Mouse (Mus musculus): ENCODE measurements around the gene Zscan2.

Zscan2 gene

DNA sequence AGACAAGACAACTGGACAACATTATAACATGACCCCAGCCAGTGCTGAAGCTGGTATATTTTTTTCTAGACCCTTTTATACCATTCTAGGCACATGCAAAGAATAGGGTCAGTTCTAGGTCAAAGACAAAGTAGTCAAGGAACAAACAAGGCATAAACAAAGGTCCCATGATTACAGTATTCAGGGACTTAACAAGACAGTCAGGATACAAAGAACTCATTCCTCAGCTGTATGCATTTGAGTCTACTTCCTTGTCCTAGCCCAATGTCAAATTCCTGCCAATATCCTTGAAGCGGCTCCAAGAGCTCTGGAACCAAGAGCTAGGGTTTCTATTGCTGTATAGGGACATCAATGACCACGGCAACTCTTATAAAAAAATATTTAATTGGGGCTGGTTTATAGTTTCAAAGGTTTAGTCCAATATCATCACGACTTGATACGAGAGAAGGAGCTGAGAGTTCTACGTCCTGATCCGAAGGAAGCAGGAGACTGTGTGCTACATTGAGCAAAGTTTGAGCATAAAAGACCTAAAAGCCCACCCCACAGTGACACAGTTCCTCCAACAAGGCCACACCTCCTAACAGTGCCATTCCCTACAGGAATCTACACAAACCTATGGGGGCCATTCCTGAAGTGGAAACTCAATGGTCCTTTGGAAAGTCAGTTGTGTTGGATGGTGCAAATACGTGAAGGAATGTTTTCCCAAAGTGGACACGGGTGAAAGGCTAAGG, 16.6 kb upstream of the Zscan2 start:
- no peak for DNase-seq (ENCODE audit: low spot score in 2 of 2)

DNA sequence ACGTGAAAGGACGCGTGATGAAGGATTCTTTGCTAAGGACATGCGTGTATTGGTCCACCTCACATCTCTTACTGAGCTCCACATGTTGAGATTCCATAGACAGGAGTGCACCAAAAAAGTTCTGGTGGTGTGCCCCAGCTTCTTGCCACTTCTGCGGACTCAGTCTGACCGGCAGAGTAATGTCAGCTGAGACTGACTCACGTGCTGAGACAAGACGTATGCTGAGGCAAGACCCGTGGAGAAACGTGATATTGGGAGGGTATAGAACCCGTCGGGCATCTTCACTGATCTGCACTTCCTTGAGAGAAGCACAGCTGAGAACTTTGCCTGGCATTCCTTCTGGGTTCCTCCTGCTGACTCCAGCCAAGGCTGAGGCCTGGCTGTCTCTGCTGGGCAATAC, 16.0 kb upstream of the Zscan2 start:
- DNase-seq (ENCODE audit: low spot score in 2 of 2), result no peak

- DNase-seq (ENCODE audit: low spot score in 2 of 2), result no peak
Observed at GRCm38 (mm10) chr7:80845621-80846279, 15.0 kb upstream of the Zscan2 start.

DNA sequence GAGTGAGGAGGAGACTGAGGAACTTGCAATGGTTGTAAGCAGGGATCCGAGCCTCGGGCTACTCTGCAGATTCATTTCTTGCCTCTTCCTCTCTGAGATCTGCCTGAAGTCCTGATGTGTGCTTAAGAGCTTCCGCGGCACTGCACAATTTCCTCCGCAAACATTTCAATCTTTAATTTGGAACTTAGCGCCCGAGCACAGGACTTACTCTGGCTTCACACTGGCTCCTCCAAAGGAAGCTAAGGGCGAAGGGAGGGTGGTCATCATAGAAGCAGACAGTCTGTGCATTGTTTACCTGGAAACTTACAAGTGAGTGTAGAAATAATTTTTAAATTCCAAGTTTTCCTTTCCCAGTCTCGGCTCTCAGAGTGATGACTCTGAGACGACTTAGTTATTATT, 14.4 kb upstream of the Zscan2 start:
- no peak for DNase-seq (ENCODE audit: low spot score in 2 of 2)

DNA sequence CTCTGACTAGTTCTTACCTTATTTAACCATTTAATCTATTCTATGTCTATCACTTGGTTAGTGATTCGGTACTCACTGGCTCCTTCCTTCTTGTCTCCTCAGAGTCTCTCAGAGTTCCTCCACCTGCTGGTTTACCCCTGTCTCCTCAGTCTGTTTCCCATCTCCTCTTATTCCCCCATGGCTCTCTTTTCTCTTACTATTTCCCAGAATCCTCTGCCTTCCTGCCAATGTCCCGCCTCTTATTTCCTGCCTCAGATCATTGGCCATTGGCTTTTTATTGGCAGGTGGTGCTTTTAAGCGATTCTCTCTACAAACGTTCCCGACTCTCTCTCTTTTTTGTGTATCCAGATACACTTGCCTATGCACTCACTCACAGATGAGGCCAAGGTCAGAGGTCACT, 14.0 kb upstream of the Zscan2 start:
- no peak for DNase-seq (ENCODE audit: low spot score in 2 of 2)

DNA sequence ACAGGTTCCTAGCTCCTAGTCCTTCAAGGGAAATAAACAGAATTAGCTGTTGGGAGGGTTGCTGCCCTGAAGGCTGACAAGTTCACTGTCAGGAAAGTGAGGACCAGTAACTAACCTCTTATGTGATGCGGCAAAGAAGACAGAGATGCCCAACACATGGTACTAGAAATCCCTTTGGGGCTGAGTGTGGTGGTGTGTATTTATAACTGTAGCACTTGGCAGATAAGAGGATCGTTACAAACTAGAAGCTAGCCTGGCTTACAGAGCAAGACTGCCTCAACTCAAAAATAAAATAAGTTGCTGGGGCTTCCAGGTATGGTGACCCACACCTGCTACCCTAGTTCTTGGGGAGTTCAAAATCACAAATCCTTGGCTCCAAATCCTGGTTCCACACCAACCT, 11.5 kb upstream of the Zscan2 start:
- no peak for DNase-seq (ENCODE audit: low spot score in 2 of 2)

GRCm38 (mm10) chr7:80849710-80850109, 11.0 kb upstream of the Zscan2 start:
- DNase-seq (ENCODE audit: low spot score in 2 of 2), result peak in 1 of 2 experiments; percentile 36

- DNase-seq (ENCODE audit: low spot score in 2 of 2), result no peak
Observed at GRCm38 (mm10) chr7:80850520-80850919, 10.2 kb upstream of the Zscan2 start.

DNA sequence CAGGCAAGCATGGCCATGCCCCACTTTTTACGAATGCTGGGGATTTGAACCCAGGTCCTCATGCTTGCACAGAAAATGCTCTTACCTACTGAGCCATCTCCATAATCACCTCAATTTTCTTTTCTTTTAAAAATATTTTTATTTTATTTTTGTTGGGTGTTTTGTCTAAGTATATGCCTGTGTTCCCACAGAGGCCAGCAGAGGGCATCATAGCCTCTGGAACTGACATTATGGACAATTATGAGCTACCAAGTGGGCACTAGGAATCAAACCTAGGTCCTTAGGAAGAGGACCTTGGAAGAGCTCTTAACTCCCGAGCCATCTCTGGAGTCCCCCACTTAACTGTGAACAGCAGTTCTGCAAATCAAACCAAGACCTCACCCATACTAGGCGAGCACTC, 7.5 kb upstream of the Zscan2 start:
- DNase-seq (ENCODE audit: low spot score in 2 of 2), result no peak

DNA sequence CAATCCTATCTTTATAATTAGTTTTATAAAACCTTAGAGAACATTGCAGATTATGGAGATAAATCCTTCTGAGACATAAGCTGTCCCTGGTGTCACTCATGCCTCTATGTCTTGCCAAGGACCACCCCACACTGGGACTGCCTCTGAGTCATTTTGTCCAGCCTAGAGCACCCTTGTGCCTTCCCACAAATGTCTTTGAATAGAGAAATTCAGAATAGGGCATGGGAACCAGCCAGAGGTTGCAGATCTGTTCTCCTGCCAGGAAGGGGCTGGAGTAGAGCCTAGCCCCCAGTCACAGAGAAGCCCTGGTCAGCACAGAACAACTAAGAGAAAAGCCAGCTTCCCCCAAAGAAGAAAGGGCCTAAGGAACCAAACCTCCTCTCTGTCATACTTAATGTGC, 5.4 kb upstream of the Zscan2 start:
- no peak for DNase-seq (ENCODE audit: low spot score in 2 of 2)

DNA sequence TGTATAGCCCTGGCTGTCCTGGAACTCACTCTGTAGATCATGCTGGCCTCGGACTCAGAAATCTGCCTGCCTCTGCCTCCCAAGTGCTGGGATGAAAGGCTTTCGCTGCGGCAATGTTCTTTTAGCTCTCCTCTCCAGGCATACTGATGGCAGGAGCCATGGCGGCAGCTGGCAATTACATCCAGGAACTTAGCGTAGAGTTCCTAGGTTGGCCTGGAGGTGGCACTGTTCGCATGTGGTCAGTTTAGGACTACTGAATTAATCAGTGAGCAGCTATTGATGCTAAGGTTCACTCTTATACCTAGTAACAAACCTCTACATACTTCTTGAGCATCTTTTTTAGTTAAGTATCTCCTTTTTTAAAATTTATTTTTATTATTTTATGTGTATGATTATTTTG, 3.5 kb upstream of the Zscan2 start:
- DNase-seq (ENCODE audit: low spot score in 2 of 2), result peak; percentile 63 to 85

- peak; percentile 29 to 69 for DNase-seq (ENCODE audit: low spot score in 2 of 2)
Observed at GRCm38 (mm10) chr7:80860227-80860626, 493 bp upstream of the Zscan2 start.

DNA sequence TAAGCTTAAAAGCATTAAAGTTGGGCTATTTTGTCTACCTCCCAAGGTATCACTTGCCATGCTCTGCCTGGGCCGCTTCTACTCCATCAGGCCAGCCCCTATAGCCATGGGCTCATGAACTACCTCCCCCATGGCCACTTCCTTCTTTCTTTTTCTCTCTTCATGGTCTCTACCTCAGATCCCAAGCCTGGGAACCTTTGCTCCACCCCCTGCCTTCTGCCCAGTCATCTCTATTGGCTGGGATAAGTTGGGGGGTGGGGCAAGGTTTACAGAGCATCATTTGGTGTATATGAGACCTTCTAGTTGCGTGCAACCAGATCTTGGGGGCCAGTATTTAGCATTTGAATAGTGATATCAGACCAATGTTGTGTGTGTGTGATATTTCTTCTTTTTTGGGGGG, 1.8 kb downstream of the Zscan2 start:
- DNase-seq (ENCODE audit: low spot score in 2 of 2), result no peak

DNA sequence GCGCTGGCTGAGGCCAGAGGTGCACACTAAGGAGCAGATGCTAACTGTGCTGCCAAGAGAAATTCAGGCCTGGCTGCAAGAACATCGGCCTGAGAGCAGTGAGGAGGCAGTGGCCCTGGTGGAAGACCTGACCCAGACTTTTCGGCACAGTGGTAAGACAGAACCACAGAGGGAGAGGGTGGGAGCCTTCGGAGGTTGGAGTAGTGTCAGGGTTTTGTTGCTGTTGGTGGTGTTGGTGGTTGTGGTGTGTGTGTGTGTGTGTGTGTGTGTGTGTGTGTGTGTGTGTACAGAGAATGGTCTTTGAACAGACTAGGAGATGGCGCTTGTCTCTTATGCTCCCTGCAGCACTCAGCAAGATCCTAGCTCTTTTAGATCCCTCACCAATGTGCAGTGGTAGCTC, 2.8 kb downstream of the Zscan2 start:
- DNase-seq (ENCODE audit: low spot score in 2 of 2), result no peak

GRCm38 (mm10) chr7:80864151-80864550, 3.4 kb downstream of the Zscan2 start:
- DNase-seq (ENCODE audit: low spot score in 2 of 2), result no peak

DNA sequence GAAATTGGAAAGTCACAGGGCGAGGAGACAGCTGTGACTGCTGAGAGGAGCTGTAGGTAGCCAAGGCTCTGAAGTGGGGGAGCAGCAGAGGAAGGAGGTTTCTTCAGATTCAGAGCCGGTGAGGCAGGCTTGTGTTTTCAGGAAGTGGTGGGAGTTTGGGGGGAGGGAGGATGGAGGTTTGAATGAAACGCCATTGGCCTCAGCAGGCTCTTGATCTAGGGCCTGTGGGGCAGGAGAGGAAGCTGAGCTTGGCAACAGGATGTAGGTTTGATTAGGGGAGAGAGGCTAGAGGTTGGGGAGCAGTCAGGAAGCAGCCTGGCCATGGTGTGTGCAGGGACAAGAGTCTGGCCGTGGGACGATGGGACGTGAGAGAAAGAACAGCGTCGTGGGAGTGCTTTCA, 4.1 kb downstream of the Zscan2 start:
- peak in 1 of 2 experiments; percentile 59 for DNase-seq (ENCODE audit: low spot score in 2 of 2)

- no peak for DNase-seq (ENCODE audit: low spot score in 2 of 2)
Observed at GRCm38 (mm10) chr7:80865521-80865920, 4.8 kb downstream of the Zscan2 start.

- no peak for DNase-seq (ENCODE audit: low spot score in 2 of 2)
Observed at GRCm38 (mm10) chr7:80866514-80867147, 5.9 kb downstream of the Zscan2 start.

- no peak for DNase-seq (ENCODE audit: low spot score in 2 of 2)
Observed at GRCm38 (mm10) chr7:80868686-80869085, 8.0 kb downstream of the Zscan2 start.

DNA sequence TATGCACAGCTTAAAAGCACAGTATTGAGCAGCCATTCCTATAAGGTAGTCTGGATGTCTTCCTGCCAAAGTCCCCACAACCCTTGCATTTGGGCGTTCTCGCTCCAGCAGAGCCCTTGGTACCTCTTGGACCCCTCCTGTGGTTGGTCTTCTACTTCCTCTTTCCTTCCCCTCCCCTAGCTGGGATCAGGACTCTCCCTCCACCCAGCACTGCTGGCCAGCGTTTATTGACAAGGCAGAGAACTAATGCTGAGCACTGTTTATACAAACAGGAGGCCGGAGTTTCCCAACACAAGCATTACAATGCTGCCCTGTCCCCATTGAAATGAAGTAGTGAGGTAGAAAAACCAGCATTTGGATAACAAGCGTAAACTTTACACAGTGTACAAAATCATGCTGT, 12.3 kb downstream of the Zscan2 start:
- DNase-seq (ENCODE audit: low spot score in 2 of 2), result no peak

DNA sequence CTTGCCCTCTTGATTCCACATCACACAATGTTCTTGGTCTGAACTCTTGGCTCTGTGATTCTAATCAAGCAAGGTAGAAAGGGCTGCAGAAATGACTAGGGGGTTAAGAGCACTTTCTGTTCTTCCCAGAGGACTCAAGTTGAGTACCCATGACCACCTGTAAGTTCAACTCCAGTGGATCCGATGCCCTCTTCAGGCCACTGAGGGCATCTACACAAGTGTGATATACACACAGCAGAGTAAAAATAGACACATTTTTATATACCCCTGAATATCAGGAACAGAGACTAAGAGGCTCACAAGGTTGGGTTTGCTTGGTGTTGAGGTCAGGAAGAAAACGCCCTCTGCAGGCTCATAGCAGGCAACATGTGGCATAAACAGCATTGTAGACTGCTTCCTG, 12.9 kb downstream of the Zscan2 start:
- no peak for DNase-seq (ENCODE audit: low spot score in 2 of 2)

- no peak for DNase-seq (ENCODE audit: low spot score in 2 of 2)
Observed at GRCm38 (mm10) chr7:80875727-80876126, 15.0 kb downstream of the Zscan2 start.

DNA sequence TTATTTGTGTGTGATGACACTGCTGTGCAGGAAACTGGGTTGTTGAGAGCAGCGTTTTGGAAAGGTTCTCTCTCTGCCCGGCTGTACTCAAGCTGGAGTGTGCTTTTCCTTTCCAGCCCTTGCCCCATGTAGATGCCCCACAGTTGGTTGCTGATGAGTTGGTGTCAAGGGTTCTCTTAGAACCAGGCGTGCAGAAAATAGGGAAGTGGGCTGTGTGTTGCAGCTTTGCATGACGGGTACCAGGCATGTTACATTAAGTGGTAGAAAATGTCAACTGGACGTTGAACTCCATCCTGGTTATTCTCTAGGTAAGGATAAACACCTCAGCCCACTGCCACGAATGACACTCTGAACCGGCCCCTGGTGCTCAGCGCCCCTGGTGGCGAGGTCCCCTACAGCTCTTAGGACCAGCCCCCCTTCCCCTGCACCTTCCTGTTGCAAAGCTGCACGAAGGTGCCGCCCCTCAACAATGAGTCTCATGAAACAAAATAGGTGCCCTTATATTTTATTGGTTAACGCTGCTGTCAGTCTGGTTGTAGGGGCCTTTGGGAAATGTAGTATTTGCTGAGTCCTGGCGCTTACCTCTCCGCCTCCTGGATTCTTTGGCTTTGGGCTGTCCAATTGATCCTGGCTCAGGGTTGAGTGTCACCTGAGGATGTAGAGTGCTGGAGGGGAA, 22.2 kb downstream of the Zscan2 start:
- peak; percentile 32 to 75 for DNase-seq (ENCODE audit: low spot score in 2 of 2)

Data from spleen, postnatal 10 days (tissue).